Mouse (Mus musculus) lung, embryonic 16.5 days (tissue): ENCODE data around the gene G430095P16Rik. TPM values are rescaled to one million over a fixed set of nuclear protein-coding genes. Genes with fewer than 3 reads are reported as not detected.

ENCODE experiments used
- ATAC-seq: fragments of 200-750 bp; cut with Nextera tagmentation; 2 replicates; pipeline ENCODE4 v1.8.0; 2017; ENCODE audit warnings: low read depth, mild to moderate bottlenecking, moderate library complexity
- H3K27ac ChIP-seq: fragments of 300-500 bp; sonication (generic); 2 replicates; pipeline ENCODE4 v1.5.1; 2014; ENCODE audit warnings: mild to moderate bottlenecking, control low read depth, low read length
- H3K27me3 ChIP-seq: fragments of 300-500 bp; sonication (generic); 2 replicates; pipeline ENCODE4 v1.6.1; 2014; ENCODE audit warnings: low read depth, low read length, mixed read lengths; ENCODE audit not compliant: control insufficient read depth, insufficient read depth
- H3K36me3 ChIP-seq: fragments of 300-500 bp; sonication (generic); 2 replicates; pipeline ENCODE4 v1.6.1; 2014; ENCODE audit warnings: low read length; ENCODE audit not compliant: control insufficient read depth, insufficient read depth
- H3K4me1 ChIP-seq: fragments of 300-500 bp; sonication (generic); replicated peaks from 2 replicates; pipeline ENCODE4 v1.6.1; 2014; ENCODE audit warnings: low read length, mixed read lengths; ENCODE audit not compliant: control insufficient read depth, insufficient read depth
- H3K4me2 ChIP-seq: fragments of 300-500 bp; sonication (generic); 2 replicates; pipeline ENCODE4 v1.6.1; 2014; ENCODE audit warnings: low read depth, low read length, control low read depth
- H3K4me3 ChIP-seq: fragments of 300-500 bp; sonication (generic); 2 replicates; pipeline ENCODE4 v1.5.1; 2014; ENCODE audit warnings: mild to moderate bottlenecking, low read length, control low read depth
- H3K9ac ChIP-seq: fragments of 300-500 bp; sonication (generic); 2 replicates; pipeline ENCODE4 v1.6.1; 2014; ENCODE audit warnings: low read length, control low read depth
- H3K9me3 ChIP-seq: fragments of 300-500 bp; sonication (generic); 2 replicates; pipeline ENCODE4 v1.6.1; 2016; ENCODE audit warnings: low read length; ENCODE audit not compliant: control insufficient read depth
- WGBS: fragments of 180-500 bp; shearing (Covaris S2); extraction: QIAGEN DNeasy Blood & Tissue Kit; methylation state at CpG from one replicate; pipeline ENCODE4 v1.1.7; 2014; 5-methylcytosine and 5-hydroxymethylcytosine counted together
- polyA plus RNA-seq: library from polyadenylated mRNA; unstranded; fragments of >200 nt; fragmentation: Nextera tagmentation; extraction: Ambion mirVana; gene quantifications from 2 replicates; pipeline ENCODE4 v1.2.1, GENCODE M21; 2015

The G430095P16Rik gene
- polyA plus RNA-seq, 1 experiment from 2014 or later, result 3.1 TPM

DNA sequence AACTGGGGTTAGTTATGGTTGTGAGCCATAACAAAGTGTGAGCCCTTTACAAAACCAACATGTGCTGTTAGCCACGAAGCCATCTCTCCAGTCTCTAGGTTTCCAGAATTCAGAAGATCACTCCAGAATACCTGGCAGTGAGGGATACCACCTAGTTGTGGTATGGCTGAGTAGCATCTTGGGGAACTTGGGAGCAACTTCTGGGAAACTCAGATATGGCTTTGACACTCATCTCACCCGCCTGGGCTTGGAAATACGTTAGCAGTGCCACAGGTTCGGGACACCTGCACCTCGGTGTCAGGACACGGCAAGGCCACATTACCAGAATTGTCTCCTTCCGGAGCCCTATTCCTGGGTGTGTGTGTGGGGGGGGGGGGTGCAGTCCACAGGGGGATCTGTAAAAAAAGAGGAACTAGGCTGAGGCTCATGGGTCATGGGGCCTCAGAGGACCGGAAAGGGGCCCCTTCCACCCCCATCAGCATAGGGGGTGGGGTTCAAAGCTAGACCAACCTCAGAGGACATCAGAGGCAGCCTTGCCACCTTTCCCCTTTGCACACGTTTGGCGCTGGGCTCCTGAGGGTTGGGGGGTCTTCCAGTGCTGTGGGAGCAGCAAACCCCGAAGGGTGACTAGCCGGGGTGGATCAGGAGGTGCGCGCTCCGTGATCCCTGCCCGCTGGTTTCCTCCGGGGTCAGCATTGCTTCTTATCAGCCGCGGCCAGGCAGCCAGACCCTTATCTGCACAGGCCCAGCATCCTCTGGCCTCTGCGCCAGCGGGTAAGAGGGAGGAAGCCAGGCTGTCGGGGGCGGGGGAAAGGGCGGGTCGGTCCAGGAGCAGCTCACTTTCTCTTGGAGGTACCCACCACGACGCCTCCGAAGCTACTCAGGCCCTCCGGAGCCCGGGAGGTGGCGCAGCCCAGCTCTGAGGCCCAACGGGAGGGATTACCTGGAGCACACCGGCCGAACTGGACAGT, 21.6 kb upstream of the G430095P16Rik start, which contains the start of gene Lyl1:
Lyl1 (plus strand) TSS at position 517 of the 971 bp plus-strand sequence.
- Histone ChIP-seq H3K27me3 (no peaks in the 10 kb centered on the region; the same call in 1 of the 2 replicates), H3K4me3 (peak within 1 kb of the TSS; percentile 42), H3K4me2 (peak within 1 kb of the TSS; percentile 60), H3K9me3 (no peaks in the 10 kb centered on the region), H3K9ac (peak within 1 kb of the TSS; percentile 50), H3K36me3 (peaks cover 15% of the 10 kb centered on the region), H3K4me1 (peaks cover 31% of the 10 kb centered on the region), H3K27ac (peak within 1 kb of the TSS; percentile 85)
- peak; percentile 64 for ATAC-seq
- 9% methylated on average over 33 of the region's 34 CpGs for WGBS

DNA sequence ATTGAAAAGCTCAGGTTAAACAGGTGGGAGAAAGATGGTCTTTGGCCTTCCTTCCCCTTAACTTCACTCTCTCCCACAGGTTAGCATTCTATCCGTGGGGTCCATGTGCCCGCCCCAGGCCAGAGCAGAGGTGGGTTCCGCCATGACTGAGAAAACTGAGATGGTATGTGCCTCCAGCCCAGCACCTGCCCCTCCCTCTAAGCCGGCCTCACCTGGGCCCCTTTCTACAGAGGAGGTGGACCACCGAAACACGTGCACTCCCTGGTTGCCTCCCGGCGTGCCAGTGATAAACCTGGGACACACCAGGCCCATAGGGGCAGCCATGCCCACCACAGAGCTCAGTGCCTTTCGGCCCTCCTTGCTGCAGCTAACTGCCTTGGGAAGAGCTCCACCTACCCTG, 20.2 kb upstream of the G430095P16Rik start:
- Histone ChIP-seq H3K4me1 (peaks cover 43% of the 10 kb centered on the region), H3K9me3 (no peaks in the 10 kb centered on the region), H3K27me3 (peaks cover 4% of the 10 kb centered on the region), H3K27ac (peak overlapping the region; percentile 53; the same call in 1 of the 2 replicates), H3K9ac (peak overlapping the region; percentile 50), H3K4me2 (peak overlapping the region; percentile 60), H3K36me3 (peaks cover 9% of the 10 kb centered on the region), H3K4me3 (peak overlapping the region; percentile 42)
- ATAC-seq, result no peak
- WGBS, result 69% methylated on average over 9 of the region's 9 CpGs

DNA sequence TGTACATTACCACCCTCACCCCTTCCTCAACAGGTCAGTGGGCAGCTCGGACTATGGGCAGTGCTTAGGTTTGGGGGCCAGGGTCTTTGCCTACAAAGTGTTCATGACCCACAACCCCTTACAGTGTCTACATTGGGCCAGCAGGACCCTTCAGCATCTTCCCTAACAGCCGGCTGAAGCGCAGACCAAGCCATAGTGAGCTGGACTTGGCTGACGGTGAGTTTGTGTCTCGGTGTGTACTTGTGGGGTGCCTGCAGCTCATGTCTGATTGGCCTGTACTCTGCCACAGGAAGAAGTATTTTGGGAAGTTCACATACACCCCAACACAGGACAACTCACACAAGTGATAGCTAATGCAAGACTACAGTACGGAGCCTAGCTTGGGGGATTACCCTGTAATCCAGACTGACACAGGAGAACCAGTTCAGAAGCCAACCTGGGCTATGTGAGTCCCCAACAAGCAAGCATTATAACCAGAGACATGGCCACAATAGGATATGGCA, 19.8 kb upstream of the G430095P16Rik start:
- Histone ChIP-seq H3K4me3 (peak overlapping the region; percentile 42), H3K4me1 (peaks cover 47% of the 10 kb centered on the region), H3K9ac (peak overlapping the region; percentile 50; the same call in 1 of the 2 replicates), H3K27me3 (peaks cover 7% of the 10 kb centered on the region), H3K9me3 (no peaks in the 10 kb centered on the region), H3K27ac (peak overlapping the region; percentile 53), H3K4me2 (peak overlapping the region; percentile 60), H3K36me3 (peaks cover 4% of the 10 kb centered on the region)
- WGBS, result 82% methylated on average over 6 of the region's 6 CpGs
- no peak for ATAC-seq

DNA sequence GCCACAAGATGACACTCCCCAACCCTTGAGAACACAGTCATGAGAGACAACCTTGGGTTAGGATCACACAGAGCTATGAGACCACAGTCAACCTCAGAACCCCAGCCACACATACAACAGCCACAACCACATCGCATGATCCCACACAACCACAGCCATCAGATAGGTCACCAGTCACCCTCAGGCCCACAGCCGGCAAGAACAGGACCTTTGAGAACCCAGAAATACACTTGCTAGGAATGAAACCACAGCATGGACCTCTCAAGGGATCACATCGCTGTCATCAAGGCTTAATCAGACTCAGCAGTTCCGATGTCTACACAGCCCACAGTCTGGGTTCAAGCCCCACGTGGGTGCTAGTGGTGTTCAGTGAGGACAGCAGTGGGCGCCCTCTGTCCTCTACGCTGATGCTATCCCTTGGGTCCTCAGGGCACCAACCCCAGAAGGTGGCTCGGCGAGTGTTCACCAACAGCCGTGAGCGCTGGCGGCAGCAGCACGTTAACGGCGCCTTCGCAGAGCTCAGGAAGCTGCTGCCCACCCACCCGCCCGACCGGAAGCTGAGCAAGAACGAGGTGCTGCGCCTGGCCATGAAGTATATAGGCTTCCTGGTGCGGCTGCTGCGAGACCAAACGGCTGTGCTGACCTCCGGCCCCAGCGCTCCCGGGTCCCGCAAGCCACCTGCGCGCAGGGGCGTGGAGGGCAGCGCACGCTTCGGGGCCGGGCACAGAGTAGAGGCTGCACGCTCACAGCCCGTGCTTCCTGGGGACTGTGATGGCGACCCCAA, 19.1 kb upstream of the G430095P16Rik start:
- Histone ChIP-seq H3K9me3 (no peaks in the 10 kb centered on the region), H3K4me1 (peaks cover 45% of the 10 kb centered on the region), H3K9ac (peak overlapping the region; percentile 42; the same call in 1 of the 2 replicates), H3K4me3 (peak overlapping the region; percentile 42), H3K4me2 (peak overlapping the region; percentile 60), H3K27me3 (peaks cover 7% of the 10 kb centered on the region), H3K36me3 (no peaks in the 10 kb centered on the region), H3K27ac (peak overlapping the region; percentile 62)
- WGBS, result 24% methylated on average over 36 of the region's 38 CpGs
- no peak for ATAC-seq

DNA sequence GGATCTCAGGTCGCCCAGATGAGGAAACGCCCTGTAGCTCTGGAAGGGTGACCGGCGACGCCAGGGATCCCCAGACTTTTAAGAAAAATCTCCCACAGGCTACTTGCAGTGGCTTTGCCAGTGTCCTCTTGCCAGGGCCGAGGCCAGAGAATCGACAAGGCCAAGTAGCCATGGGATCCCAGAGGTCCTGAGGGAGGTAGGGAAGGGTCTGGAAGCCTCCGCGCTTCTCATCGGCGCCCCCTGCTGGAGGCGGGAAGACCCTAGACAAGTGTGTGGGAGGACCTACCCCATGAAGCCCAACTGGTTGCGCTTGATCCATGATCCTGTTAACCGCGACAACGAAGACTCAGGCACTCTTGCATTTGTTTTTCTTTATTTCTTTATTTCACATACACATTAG, 18.5 kb upstream of the G430095P16Rik start:
- ATAC-seq, result no peak
- peak overlapping the region; percentile 38 for H3K4me3 ChIP-seq
- peak overlapping the region; percentile 60 for H3K4me2 ChIP-seq
- peak overlapping the region; percentile 62 for H3K27ac ChIP-seq
- H3K9ac ChIP-seq, result peak overlapping the region; percentile 42; the same call in 1 of the 2 replicates
- peaks cover 7% of the 10 kb centered on the region for H3K27me3 ChIP-seq
- WGBS, result 12% methylated on average over 16 of the region's 16 CpGs
- H3K9me3 ChIP-seq, result no peaks in the 10 kb centered on the region
- H3K36me3 ChIP-seq, result no peaks in the 10 kb centered on the region
- peaks cover 47% of the 10 kb centered on the region for H3K4me1 ChIP-seq

DNA sequence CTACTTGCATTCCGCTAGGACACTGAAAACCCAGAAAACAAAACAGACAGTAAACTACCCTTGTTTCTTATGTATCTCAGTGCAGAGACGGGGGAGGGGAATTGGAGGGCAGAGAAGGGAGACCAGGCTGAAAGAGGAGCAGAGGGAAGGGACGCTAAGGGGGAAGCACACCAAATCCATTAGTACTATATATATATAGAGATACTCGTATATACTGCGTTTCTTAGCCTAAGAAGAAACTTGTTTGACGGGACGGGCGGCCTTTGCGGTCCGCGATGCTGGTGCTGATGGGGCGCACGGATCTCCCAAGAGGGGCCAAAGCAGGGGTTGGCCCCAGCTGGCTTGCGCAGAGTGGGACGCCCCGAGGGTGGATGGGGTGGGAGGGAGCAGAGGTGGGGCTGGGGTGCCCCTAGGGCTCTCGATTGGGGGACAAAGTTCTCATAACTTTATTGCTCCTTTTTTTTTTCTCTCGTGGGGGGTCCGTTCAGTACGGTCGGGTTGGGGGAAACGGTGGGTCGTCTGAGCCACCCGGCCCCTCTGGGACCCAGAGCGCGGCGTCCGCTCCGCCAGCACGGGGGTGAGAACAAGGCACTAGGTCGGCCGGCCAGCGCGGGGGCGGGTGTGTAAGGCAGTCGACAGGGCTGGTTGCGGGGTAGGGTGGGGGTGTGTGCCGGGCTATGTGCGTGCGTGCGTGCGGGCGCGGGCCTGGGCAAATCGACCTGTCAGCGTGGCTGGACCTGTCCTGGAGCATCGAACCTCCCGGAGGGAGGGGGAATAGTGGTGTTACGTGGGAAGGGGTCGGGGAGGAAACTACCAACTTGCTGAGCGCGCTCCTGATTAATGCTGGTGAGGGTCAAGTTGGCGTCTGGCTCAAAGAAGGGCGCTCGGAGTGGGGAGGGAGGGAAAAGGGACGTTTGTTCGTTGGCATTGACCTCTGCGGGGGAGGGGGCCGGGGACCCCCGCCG, 17.7 kb upstream of the G430095P16Rik start:
- Histone ChIP-seq H3K4me3 (peak overlapping the region; percentile 38), H3K4me1 (peaks cover 50% of the 10 kb centered on the region), H3K27me3 (peaks cover 7% of the 10 kb centered on the region), H3K27ac (peak overlapping the region; percentile 51), H3K36me3 (no peaks in the 10 kb centered on the region), H3K4me2 (peak overlapping the region; percentile 60), H3K9me3 (no peaks in the 10 kb centered on the region), H3K9ac (peak overlapping the region; percentile 63)
- ATAC-seq, result no peak
- WGBS, result 12% methylated on average over 58 of the region's 61 CpGs

DNA sequence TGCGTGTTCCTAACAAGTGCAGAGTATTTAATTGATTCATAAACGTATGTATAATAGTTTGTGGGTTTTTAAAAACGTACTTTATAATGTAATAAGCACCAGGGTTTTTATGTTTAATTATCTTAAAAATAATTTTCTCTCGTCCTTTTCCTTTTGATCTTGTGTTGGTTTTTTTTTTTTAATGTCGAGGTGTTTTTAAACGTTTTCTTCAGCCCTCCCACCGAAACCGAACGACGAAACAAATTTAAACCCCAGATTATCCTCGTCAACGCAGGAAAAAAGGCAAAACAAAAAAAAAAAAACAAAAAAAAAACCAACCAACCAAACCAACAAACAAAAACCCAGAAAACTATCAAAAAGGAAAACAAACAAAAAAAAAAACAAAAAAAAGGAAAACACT, 16.8 kb upstream of the G430095P16Rik start:
- Histone ChIP-seq H3K4me3 (peak overlapping the region; percentile 38), H3K9me3 (no peaks in the 10 kb centered on the region), H3K36me3 (no peaks in the 10 kb centered on the region), H3K27ac (no peak overlapping the region; the same call in 1 of the 2 replicates), H3K27me3 (peaks cover 7% of the 10 kb centered on the region), H3K4me2 (peak overlapping the region; percentile 60), H3K4me1 (peaks cover 50% of the 10 kb centered on the region), H3K9ac (peak overlapping the region; percentile 63; the same call in 1 of the 2 replicates)
- 29% methylated on average over 12 of the region's 12 CpGs for WGBS
- ATAC-seq, result no peak

DNA sequence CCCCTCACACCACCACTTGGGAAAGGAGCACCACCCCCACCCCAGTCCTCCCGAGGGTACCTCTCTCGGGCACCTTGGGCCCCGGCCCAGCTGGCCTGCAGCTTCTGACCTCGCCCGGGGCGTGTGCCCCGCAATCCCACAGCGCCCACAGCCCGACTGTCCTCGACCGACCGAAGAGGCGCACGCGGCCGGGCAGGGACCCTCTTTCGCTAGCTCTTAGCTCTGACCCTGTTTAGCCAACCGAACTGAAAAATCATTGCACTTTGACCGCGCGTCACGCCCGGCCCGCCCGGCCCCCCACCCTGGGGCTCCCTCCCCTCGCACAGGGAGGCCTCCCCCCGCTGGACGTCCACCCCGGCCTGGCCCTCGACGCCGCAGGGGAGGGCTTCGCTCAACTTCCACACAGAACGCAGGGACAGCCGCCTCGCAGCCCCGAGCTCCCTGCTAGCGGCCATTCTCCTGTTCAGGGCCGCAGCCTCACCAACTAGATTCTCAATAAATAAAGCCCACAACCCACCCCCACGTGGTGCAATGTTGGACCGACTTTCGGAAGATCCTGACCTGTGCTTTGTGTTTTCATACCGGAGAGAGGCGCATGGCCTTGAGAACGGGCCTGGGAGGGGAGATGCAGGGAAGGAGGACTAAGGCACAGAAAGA, 16.1 kb upstream of the G430095P16Rik start:
- Histone ChIP-seq H3K4me2 (peak overlapping the region; percentile 56), H3K4me1 (peaks cover 54% of the 10 kb centered on the region), H3K4me3 (peak overlapping the region; percentile 34), H3K27ac (peak overlapping the region; percentile 93), H3K9ac (peak overlapping the region; percentile 65), H3K36me3 (no peaks in the 10 kb centered on the region), H3K9me3 (no peaks in the 10 kb centered on the region), H3K27me3 (peaks cover 7% of the 10 kb centered on the region)
- WGBS, result 20% methylated on average over 43 of the region's 45 CpGs
- peak; percentile 18; the same call in 1 of the 2 replicates for ATAC-seq
